Mouse (Mus musculus) left cerebral cortex, adult 11 months (tissue): Measurements from ENCODE around the gene Fam131b.

ENCODE experiments used
- DNase-seq: peaks from one replicate; pipeline ENCODE4 v3.0.0; 2022; ENCODE audit warnings: low spot score

The Fam131b gene

GRCm38 (mm10) chr6:42324482-42325267, at the start of gene Fam131b:
TSS of gene Fam131b (minus strand) at chr6:42324643.
- DNase-seq: peak; percentile 51

DNA sequence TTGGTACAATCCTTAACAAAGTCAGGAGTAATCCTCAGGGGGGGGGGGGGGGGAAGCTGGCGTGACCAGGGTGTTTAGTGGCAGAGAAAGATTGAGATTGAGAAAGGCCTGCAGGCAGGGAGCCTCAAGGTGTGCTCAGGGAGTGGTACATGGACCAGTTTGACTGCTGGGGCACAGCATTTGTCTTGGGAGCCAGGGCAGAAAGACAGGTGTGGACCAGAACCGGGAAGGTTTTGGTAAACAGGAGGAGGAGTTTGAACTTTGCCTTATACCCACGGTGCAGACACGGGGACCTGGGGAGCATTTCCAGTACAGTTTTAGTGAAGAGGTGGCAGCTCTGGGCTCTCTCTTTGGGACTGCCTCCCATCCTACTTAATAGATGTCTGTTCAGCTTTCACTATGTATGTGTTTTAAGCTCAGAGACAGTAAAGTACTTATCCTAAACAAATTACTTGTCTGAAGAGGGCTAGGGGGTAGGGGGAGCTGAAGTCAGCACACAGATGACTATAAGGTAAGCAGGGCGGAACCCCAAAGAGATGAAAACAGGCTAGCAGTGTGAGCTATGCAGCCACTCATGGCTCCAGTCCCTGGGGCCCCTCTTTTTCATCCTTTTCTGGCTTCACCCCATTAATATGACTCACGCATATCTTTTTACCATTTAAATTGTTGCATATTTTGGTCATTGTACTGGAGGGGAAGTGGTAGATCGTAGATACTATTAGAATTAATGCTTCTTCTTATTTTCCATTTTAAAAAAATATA, 49.4 kb upstream of the Fam131b start:
- DNase-seq: no peak

GRCm38 (mm10) chr6:42372816-42373547, 48.5 kb upstream of the Fam131b start, which contains the start of gene Epha1:
TSS of gene Epha1 (minus strand) at chr6:42373268.
- no peak for DNase-seq

DNA sequence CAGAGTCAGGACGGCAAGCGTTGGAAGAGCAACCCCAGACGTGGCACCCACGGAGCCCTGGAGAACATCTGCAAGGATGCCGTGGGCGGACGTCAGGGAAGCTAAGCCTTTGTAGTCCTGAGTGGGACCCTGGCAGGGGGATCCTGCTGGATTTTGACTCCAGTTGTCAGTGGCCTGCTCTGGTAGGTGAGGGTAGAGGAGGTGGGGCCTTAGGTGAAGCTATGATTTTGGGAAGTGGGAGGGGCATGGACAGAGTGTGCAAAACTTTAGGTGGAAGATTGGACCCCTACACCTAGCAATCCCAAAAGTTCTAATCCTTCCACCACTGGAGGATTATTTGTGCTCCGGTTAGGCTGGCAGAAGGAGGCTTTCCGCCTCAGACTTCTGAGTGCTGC, 48.0 kb upstream of the Fam131b start:
- DNase-seq: no peak

GRCm38 (mm10) chr6:42372001-42372400, 47.6 kb upstream of the Fam131b start:
- DNase-seq: no peak

GRCm38 (mm10) chr6:42370630-42371363, 46.4 kb upstream of the Fam131b start:
- no peak for DNase-seq

DNA sequence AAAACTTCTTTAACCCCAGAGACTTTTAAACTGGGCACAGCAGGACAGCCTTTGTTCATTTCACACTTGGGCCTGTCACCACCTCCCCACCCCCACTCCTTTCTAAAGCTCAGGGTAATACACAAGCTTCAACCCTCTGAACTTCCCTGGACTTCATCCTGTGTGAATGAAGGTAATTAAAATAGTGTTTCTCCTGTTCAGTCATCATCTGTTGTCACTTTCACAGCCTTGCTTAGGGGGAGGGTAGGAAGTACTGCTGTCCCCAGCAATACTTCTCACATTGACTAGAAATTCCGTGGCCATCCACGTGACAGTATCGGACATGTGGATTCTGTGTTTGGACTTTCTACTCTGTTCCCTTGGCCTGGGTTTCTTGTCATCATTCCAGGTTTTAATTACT, 45.4 kb upstream of the Fam131b start:
- DNase-seq: no peak

- DNase-seq: no peak
Measured at GRCm38 (mm10) chr6:42365215-42365614, 40.8 kb upstream of the Fam131b start.

- no peak for DNase-seq
Measured at GRCm38 (mm10) chr6:42364607-42365006, 40.2 kb upstream of the Fam131b start.

DNA sequence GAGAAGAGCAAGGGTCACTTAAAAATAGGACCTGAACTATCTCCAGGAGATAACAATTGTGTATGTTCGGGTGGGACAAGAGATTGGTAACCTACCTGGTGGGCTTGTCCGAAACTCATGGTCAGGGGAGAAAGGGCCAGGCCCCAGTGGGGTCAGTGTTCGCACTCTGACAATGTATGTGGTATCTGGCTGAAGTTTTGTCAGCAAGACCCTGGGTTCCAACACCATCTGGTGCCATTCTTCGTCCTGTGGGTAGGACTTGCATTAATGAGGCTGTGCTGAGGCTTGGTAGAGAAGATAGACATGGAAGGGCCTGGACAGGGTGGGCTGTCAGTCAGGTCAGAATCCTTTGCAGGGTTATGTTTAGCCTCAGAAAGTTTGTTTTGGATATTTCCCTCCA, 39.6 kb upstream of the Fam131b start:
- DNase-seq: no peak

GRCm38 (mm10) chr6:42362974-42363373, 38.5 kb upstream of the Fam131b start:
- DNase-seq: no peak

GRCm38 (mm10) chr6:42362497-42362896, 38.1 kb upstream of the Fam131b start:
- no peak for DNase-seq

DNA sequence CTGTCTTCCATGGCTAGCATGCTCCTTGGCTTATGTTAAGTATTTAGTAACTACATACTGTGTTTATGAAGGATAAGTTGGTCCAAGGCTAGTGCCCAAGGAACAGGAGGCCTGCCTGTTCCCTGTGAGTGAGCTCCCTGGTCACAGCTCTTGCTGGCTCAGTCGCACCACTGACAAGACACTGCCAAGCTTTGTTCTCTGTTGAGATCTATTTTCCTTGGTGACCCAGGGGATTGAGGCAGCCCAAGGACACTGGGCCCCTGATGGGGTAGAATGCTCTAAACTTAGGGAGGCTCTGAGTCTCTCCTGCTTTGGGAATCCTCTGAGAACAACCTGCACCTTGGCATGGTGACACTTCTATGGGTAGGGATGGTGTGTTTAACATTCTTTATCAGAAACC, 37.6 kb upstream of the Fam131b start:
- no peak for DNase-seq

DNA sequence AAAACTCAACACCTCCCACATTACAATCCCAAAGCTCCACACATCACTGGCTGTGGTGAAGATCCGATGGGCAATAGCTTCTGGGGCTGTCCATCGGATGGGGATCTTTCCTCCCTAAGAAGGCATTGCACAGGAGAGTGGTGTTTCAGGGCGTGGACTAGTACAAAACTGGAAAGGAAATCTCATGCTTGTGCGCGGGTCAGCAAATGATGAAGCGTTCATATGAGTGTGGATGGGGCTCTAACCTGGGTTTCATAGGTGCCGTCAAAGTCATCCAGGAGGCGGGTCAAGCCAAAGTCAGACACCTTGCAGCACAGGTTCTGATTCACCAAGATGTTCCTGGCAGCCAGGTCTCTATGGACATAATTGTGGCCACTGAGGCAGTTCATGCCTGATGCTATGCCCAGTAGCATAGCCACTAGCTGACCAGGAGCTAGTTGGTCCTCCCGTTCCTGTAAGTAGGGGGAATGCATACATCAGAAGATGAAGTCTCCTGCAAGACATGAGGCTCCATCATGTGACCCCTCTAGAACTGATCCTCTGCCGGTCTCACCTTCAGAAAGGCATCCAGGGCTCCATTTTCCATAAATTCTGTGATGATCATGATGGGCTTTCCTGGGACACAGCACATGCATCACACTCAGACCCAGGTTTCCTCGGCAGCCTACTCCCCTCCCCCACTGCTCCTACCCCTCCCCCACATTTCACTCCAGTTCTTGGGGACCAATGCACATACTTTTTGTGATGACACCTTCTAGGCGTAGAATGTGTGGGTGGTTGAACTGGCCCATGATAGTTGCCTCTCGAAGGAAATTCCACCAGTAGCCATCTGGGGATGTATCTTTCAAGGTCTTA, 36.8 kb upstream of the Fam131b start:
- DNase-seq: no peak

GRCm38 (mm10) chr6:42360231-42360840, 35.9 kb upstream of the Fam131b start:
- DNase-seq: no peak

GRCm38 (mm10) chr6:42359364-42360147, 35.1 kb upstream of the Fam131b start:
- no peak for DNase-seq

DNA sequence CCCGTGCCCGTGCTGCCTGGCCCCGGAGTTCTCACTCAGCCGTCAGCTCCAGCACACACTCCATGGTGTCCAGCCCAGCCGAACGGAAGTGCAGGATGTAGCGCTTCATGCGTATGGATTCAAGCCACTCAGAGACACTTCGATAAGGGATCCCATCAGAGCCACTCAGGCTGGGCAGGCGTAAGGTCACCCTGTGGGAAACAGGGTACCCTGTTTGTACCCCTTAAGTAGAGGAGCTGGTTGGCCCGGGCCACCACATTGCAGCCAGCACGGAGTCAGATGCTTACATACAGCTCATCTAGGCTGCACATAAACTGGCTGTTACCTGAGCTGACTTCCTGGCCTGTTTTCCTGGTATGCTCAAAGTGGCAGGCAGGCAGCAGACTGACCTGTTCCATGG, 34.5 kb upstream of the Fam131b start:
- no peak for DNase-seq

- no peak for DNase-seq
Measured at GRCm38 (mm10) chr6:42357901-42358300, 33.5 kb upstream of the Fam131b start.

GRCm38 (mm10) chr6:42356913-42357312, 32.5 kb upstream of the Fam131b start:
- no peak for DNase-seq
